Mouse (Mus musculus) gastrocnemius, adult 18-20 months (tissue): Measurements from ENCODE around the gene Wnt7b. TPM values are rescaled to one million over a fixed set of nuclear protein-coding genes. Genes with fewer than 3 reads are reported as not detected.

Experiments
- DNase-seq: peaks from one replicate; pipeline ENCODE4 v3.0.0; 2021; ENCODE audit warnings: low spot score
- total RNA-seq, 2 experiments: library from RNA; stranded (reverse); gene quantifications; 2 replicates each; pipeline ENCODE4 v1.2.3; 2021

Gene Wnt7b
- total RNA-seq, 2 experiments from 2014 or later: 0.07 TPM; not detected in 1

GRCm38 (mm10) chr15:85523173-85523991 is 58.9 kb downstream of the Wnt7b start:
- DNase-seq: peak; percentile 46

- DNase-seq: no peak
Measured at GRCm38 (mm10) chr15:85519438-85519837, 62.8 kb downstream of the Wnt7b start.

- DNase-seq: no peak
Measured at GRCm38 (mm10) chr15:85507370-85508014, 74.8 kb downstream of the Wnt7b start.

- no peak for DNase-seq
Measured at GRCm38 (mm10) chr15:85506680-85507079, 75.6 kb downstream of the Wnt7b start.

GRCm38 (mm10) chr15:85505118-85505925 is 77.0 kb downstream of the Wnt7b start:
- peak; percentile 71 for DNase-seq

GRCm38 (mm10) chr15:85503127-85503526 is 79.1 kb downstream of the Wnt7b start, which contains the start of gene 7530416G11Rik:
Gene 7530416G11Rik, minus strand, starts transcription at chr15:85503227.
- DNase-seq: no peak

GRCm38 (mm10) chr15:85500267-85500666 is 82.0 kb downstream of the Wnt7b start:
- peak; percentile 16 for DNase-seq

- no peak for DNase-seq
Measured at GRCm38 (mm10) chr15:85497981-85498475, 84.2 kb downstream of the Wnt7b start.

- DNase-seq: no peak
Measured at GRCm38 (mm10) chr15:85497548-85497947, 84.7 kb downstream of the Wnt7b start.

- DNase-seq: no peak
Measured at GRCm38 (mm10) chr15:85494163-85494621, 88.1 kb downstream of the Wnt7b start.

- no peak for DNase-seq
Measured at GRCm38 (mm10) chr15:85489751-85490150, 92.5 kb downstream of the Wnt7b start.

GRCm38 (mm10) chr15:85488900-85489299 is 93.4 kb downstream of the Wnt7b start:
- DNase-seq: no peak

Other genes starting within 250 kb of the Wnt7b start
- gene Atxn10, start 246.2 kb downstream of the Wnt7b start, total RNA-seq: 10 to 100 TPM; 29.3 to 32.6 TPM
- gene 7530416G11Rik, start 79.2 kb downstream of the Wnt7b start, total RNA-seq: not detected
- gene Ppara, start 152.5 kb upstream of the Wnt7b start, total RNA-seq: 10 to 100 TPM; 21.9 to 22.2 TPM
- gene Cdpf1, start 229.2 kb upstream of the Wnt7b start, total RNA-seq: 10 to 100 TPM; 51.8 to 60.2 TPM
- gene Pkdrej, start 239.3 kb upstream of the Wnt7b start, total RNA-seq: under 1 TPM; 0.68 to 0.69 TPM
- 1 to 10 TPM; 4.6 to 5.3 TPM for gene Ttc38, start 249.8 kb upstream of the Wnt7b start, total RNA-seq